Mouse (Mus musculus) kidney, adult 2 months (tissue): ENCODE results near the gene Myh7.
"Not testable (repeated sequence)": the region's sequence is repeated elsewhere in the genome, so short reads cannot be mapped to it uniquely, and the experiment has no call there.

Source experiments
- CTCF ChIP-seq: fragments of 200-500 bp; conservative IDR thresholded peaks from 2 replicates; pipeline ENCODE4 v1.5.1; 2011; ENCODE audit warnings: low read depth, mild to moderate bottlenecking, control low read depth, low read length, moderate library complexity, mixed read lengths; ENCODE audit not compliant: insufficient read depth, insufficient read length
- POLR2A ChIP-seq: fragments of 200-500 bp; IDR thresholded peaks from one replicate; pipeline ENCODE4 v1.6.1; 2011; ENCODE audit warnings: low read depth, low read length, control low read depth

DNA sequence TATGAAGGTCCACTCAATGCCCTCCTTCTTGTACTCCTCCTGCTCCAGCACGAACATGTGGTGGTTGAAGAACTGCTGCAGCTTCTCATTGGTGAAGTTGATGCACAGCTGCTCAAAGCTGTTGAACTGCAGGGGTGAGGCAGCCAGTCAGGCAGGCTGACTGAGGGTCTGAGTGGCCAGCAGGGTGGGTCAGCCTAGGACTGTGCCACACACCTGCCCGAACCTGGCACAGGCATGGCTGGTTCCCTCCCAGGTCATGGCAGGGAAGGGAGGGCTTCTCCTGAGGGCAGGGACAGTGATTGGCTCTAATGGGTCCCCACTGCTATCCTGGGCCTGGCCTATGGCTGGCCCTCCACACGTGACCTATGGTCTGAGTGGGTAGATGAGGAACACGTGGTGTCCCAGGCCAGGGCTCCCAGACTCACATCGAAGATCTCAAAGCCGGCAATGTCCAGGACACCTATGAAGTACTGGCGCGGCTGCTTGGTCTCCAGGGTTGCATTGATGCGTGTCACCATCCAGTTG lies 6.0 kb downstream of the Myh7 start:
- TF ChIP-seq POLR2A, CTCF: not testable (repeated sequence)
